Mouse (Mus musculus) gastrocnemius, adult 8-10 months (tissue): ENCODE results near the gene Myo1g. TPM values are rescaled to one million over a fixed set of nuclear protein-coding genes. Genes with fewer than 3 reads are reported as not detected.

ENCODE experiments used
- DNase-seq, 2 experiments: peaks; one replicate each; pipeline ENCODE4 v3.0.0; 2022; ENCODE audit warnings: low spot score in 2 of 2
- microRNA-seq: library from miRNA; unstranded; fragments of <30 nt; microRNA quantifications from one replicate; pipeline ENCODE4 v1.2.0, GENCODE M21; 2022
- total RNA-seq, 4 experiments: library from RNA; stranded (reverse); gene quantifications; 2 replicates each; pipeline ENCODE4 v1.2.4; 2022

Myo1g gene
- total RNA-seq, 4 experiments from 2014 or later, result 0.17 to 0.88 (median 0.61) TPM; not detected in 1

DNA sequence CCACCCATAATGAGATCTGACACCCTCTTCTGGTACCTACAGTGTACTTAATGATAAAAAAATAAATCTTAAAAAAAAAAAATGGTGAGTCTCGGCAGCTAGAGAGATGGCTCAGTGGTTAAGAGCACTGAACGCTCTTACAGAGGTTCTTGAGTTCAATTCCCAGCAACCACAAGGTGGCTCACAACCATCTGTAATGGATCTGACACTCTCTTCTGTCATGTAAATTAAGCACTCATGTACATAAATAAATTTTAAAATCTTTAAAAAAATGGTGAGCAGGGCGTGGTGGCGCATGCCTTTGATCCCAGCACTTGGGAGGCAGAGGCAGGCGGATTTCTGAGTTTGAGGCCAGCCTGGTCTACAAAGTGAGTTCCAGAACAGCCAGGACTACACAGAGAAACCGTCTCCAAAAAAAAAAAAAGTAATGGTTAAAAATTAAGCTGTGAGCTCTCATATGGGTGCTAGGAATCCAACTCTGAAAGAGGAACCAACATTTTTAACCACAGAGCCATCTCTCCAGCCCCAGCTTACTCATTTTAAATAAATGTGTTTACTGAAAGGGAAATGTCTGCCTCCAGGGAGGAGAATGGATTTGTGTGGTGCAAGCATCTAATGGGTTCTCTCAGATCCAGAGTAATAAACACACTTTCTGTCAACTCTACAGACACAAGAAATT, 57.5 kb downstream of the Myo1g start:
- DNase-seq, result no peak

Small RNA genes lying within 50 kb of the gene (microRNA-seq; reads per million reads assigned to microRNA genes)
- not detected for gene Gm22123

Other genes with a start within 250 kb of the Myo1g start
- 10 to 100 TPM; 64.3 to 69.4 (median 66.1) TPM for gene Tmed4, start 246.1 kb downstream of the Myo1g start, total RNA-seq
- gene Ogdh, start 229.3 kb downstream of the Myo1g start, total RNA-seq, result 100 to 1,000 TPM; 653 to 755 (median 701) TPM
- gene Zmiz2, start 131.9 kb downstream of the Myo1g start, total RNA-seq, result 10 to 100 TPM; 50.7 to 65.8 (median 53.6) TPM
- 100 to 1,000 TPM; 189 to 256 (median 213) TPM for gene Ppia, start 105.5 kb downstream of the Myo1g start, total RNA-seq
- 10 to 100 TPM; 47.7 to 58.3 (median 56.0) TPM for gene H2afv, start 76.5 kb downstream of the Myo1g start, total RNA-seq
- 10 to 100 TPM; 19.1 to 24.8 (median 19.7) TPM for gene Purb, start 45.0 kb downstream of the Myo1g start, total RNA-seq
- 10 to 100 TPM; 21.1 to 33.3 (median 27.3) TPM for gene Ccm2, start 25.9 kb upstream of the Myo1g start, total RNA-seq
- under 1 TPM; 0.08 to 0.22 (median 0.15) TPM for gene Nacad, start 85.1 kb upstream of the Myo1g start, total RNA-seq
- gene Tbrg4, start 105.1 kb upstream of the Myo1g start, total RNA-seq, result 10 to 100 TPM; 53.8 to 63.0 (median 61.0) TPM
- not detected for gene Wap, start 117.7 kb upstream of the Myo1g start, total RNA-seq
- 1 to 10 TPM in 1 of 4 experiments, under 1 TPM in 3; 0.54 to 1.5 (median 0.69) TPM for gene Ramp3, start 137.6 kb upstream of the Myo1g start, total RNA-seq